Mouse (Mus musculus): ENCODE measurements around the gene Cbr2. TPM values are rescaled to one million over a fixed set of nuclear protein-coding genes. Genes with fewer than 3 reads are reported as not detected.
A peak's percentile ranks its signal among the peaks of the same experiment; 100 is the strongest.
"Not testable (repeated sequence)": the region's sequence is repeated elsewhere in the genome, so short reads cannot be mapped to it uniquely, and the experiment has no call there.

Cbr2 gene
- total RNA-seq (2014; rRNA removed), result not detected in 2 replicates
- polyA plus RNA-seq (2012; rRNA removed), result 0.28 and 0.86 TPM in 2 replicates

DNA sequence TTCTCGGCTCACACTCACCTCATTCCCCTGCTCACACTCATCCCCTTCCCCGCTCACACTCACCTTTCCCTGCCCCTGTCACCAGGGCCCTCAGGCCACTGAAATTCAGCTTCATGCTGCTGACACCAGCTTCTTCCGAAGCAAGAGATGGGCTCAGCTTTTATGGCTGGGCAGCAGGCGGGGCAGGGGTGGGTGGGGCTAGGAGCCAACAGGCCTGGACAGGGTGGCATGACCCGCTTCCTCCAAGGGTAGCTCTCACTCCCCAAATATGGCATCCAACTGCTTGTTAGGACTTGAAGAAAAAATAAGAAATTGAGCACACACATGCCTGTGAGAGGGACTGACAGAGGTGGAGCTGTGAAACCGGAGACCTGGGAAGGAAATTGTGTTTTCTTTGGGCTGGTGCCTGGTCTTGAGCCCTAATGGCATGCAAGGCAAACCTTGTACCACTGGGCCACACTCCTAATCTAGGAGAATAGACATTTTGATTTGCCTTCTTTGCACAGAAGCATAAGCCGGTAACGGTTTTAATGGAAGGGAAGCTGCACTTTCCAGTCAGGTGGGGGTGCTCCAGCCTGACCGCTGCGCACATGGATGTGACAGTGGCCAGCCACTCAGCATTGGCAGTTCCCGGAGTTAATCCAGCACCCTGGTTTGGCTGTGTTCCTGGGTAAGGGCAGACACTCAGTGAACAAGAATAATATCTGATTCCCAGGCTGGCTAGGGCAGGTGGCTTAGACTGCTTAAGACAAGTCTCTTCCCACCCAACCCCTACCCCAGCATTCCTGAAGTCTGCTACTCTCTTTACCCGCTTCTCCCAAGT lies at the start of gene Cbr2:
Gene Cbr2, minus strand, starts transcription at position 257 of the 823 bp plus-strand sequence.
- WGBS, result 88% methylated on average over 12 of the region's 12 CpGs
- DNase-seq (ENCODE audit: extremely low read depth, low read depth, low spot score), result no peak
- Histone ChIP-seq H3K4me1 (ENCODE audit: control insufficient read depth, insufficient read depth, low read length) (peaks cover 3% of the 10 kb centered on the region; the same call in 1 of the 2 replicates), H3K36me3 (ENCODE audit: control insufficient read depth, insufficient read depth, low read length) (no peaks in the 10 kb centered on the region), H3K9ac (ENCODE audit: low read depth, low read length) (no peak within 1 kb of the TSS), H3K79me2 (ENCODE audit: control insufficient read depth, insufficient read depth, low read length) (no peaks in the 10 kb centered on the region), H3K27me3 (ENCODE audit: control insufficient read depth, insufficient read depth, low read length) (no peaks in the 10 kb centered on the region), H3K27ac (replicated peaks; ENCODE audit: insufficient read depth, low read depth, low read length) (no peak within 1 kb of the TSS), H3K4me3 (ENCODE audit: insufficient read depth, low read depth, low read length) (no peak within 1 kb of the TSS)
- TF ChIP-seq POLR2A (IDR thresholded peaks at IDR 0.05; ENCODE audit: extremely low read depth, insufficient read depth, low read length), result no peak
- TF ChIP-seq CTCF (IDR thresholded peaks at IDR 0.05; ENCODE audit: low read depth, low read length), result no peak

DNA sequence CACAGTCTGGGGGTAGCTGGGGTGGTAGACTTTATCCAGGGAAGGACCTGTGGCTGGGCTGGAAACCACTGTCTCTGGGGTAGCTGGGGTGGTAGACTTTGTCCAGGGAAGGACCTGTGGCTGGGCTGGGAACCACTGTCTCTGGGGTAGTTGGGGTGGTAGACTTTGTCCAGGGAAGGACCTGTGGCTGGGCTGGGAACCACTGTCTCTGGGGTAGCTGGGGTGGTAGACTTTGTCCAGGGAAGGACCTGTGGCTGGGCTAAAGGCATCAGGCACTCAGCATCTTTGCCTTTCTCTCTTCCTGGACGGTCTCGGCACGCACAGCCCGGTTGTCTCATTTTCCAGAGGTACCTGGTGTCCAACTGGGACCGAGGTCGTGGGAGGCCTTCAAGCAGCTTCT lies 49.4 kb upstream of the Cbr2 start:
- H3K27me3 ChIP-seq (ENCODE audit: control insufficient read depth, insufficient read depth, low read length); H3K4me3 ChIP-seq (ENCODE audit: insufficient read depth, low read depth, low read length); H3K27ac ChIP-seq (replicated peaks; ENCODE audit: insufficient read depth, low read depth, low read length); DNase-seq (ENCODE audit: extremely low read depth, low read depth, low spot score); H3K79me2 ChIP-seq (ENCODE audit: control insufficient read depth, insufficient read depth, low read length); H3K36me3 ChIP-seq (ENCODE audit: control insufficient read depth, insufficient read depth, low read length); H3K9ac ChIP-seq (ENCODE audit: low read depth, low read length): not testable (repeated sequence)
- peaks cover 12% of the 10 kb centered on the region for H3K4me1 ChIP-seq (ENCODE audit: control insufficient read depth, insufficient read depth, low read length)
- 97% methylated on average over 6 of the region's 6 CpGs for WGBS

GRCm38 (mm10) chr11:120779876-120780275 lies 48.0 kb upstream of the Cbr2 start:
- H3K79me2 ChIP-seq (ENCODE audit: control insufficient read depth, insufficient read depth, low read length), result peaks cover 3% of the 10 kb centered on the region; the same call in 1 of the 2 replicates
- no peak overlapping the region for H3K9ac ChIP-seq (ENCODE audit: low read depth, low read length)
- H3K4me3 ChIP-seq (ENCODE audit: insufficient read depth, low read depth, low read length), result no peak overlapping the region
- no peak overlapping the region for H3K27ac ChIP-seq (replicated peaks; ENCODE audit: insufficient read depth, low read depth, low read length)
- H3K27me3 ChIP-seq (ENCODE audit: control insufficient read depth, insufficient read depth, low read length), result no peaks in the 10 kb centered on the region
- no peak for DNase-seq (ENCODE audit: extremely low read depth, low read depth, low spot score)
- H3K4me1 ChIP-seq (ENCODE audit: control insufficient read depth, insufficient read depth, low read length), result peaks cover 6% of the 10 kb centered on the region
- TF ChIP-seq POLR2A (IDR thresholded peaks at IDR 0.05; ENCODE audit: extremely low read depth, insufficient read depth, low read length), result no peak
- TF ChIP-seq CTCF (IDR thresholded peaks at IDR 0.05; ENCODE audit: low read depth, low read length), result no peak
- WGBS, result 98% methylated on average over 1 of the region's 1 CpGs
- H3K36me3 ChIP-seq (ENCODE audit: control insufficient read depth, insufficient read depth, low read length), result no peaks in the 10 kb centered on the region

DNA sequence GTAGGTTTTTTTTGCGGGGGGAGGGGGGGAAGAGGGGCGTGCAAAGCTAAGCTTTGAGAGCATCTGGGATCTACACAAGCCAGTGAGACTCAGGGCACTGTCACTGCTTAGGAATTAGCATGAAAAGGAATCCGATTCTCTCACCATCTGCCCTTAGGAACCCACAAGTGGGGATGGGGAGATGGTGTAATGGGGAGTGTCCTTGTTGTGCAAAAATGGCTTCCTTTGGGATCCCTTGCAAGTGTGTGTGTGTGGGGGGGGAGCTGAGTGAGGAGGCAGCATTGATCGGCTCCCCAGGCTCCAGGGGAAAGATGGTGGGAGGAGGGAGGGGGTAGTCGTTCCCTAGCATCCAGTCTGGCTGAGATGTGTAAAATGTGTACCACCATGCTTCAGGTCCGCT lies 45.2 kb upstream of the Cbr2 start:
- Histone ChIP-seq H3K4me3 (ENCODE audit: insufficient read depth, low read depth, low read length) (no peak overlapping the region), H3K27ac (replicated peaks; ENCODE audit: insufficient read depth, low read depth, low read length) (no peak overlapping the region), H3K4me1 (ENCODE audit: control insufficient read depth, insufficient read depth, low read length) (no peaks in the 10 kb centered on the region), H3K27me3 (ENCODE audit: control insufficient read depth, insufficient read depth, low read length) (no peaks in the 10 kb centered on the region), H3K79me2 (ENCODE audit: control insufficient read depth, insufficient read depth, low read length) (no peaks in the 10 kb centered on the region), H3K36me3 (ENCODE audit: control insufficient read depth, insufficient read depth, low read length) (no peaks in the 10 kb centered on the region), H3K9ac (ENCODE audit: low read depth, low read length) (no peak overlapping the region)
- no peak for TF ChIP-seq POLR2A (IDR thresholded peaks at IDR 0.05; ENCODE audit: extremely low read depth, insufficient read depth, low read length)
- no peak for DNase-seq (ENCODE audit: extremely low read depth, low read depth, low spot score)
- 44% methylated on average over 6 of the region's 6 CpGs for WGBS

- Histone ChIP-seq H3K27ac (replicated peaks; ENCODE audit: insufficient read depth, low read depth, low read length) (no peak overlapping the region), H3K9ac (ENCODE audit: low read depth, low read length) (no peak overlapping the region), H3K79me2 (ENCODE audit: control insufficient read depth, insufficient read depth, low read length) (no peaks in the 10 kb centered on the region), H3K4me3 (ENCODE audit: insufficient read depth, low read depth, low read length) (no peak overlapping the region), H3K27me3 (ENCODE audit: control insufficient read depth, insufficient read depth, low read length) (no peaks in the 10 kb centered on the region), H3K36me3 (ENCODE audit: control insufficient read depth, insufficient read depth, low read length) (no peaks in the 10 kb centered on the region), H3K4me1 (ENCODE audit: control insufficient read depth, insufficient read depth, low read length) (no peaks in the 10 kb centered on the region)
- WGBS, result 23% methylated on average over 15 of the region's 15 CpGs
- TF ChIP-seq CTCF (IDR thresholded peaks at IDR 0.05; ENCODE audit: low read depth, low read length) (peak; percentile 100), POLR2A (IDR thresholded peaks at IDR 0.05; ENCODE audit: extremely low read depth, insufficient read depth, low read length) (no peak)
- peak; percentile 74 for DNase-seq (ENCODE audit: extremely low read depth, low read depth, low spot score)
These were observed 44.0 kb upstream of the Cbr2 start for GRCm38 (mm10) chr11:120775774-120776469.

Measured in liver, adult 2 months (tissue).